Mouse (Mus musculus): ENCODE measurements around the gene Plvap. TPM values are rescaled to one million over a fixed set of nuclear protein-coding genes. Genes with fewer than 3 reads are reported as not detected.

Gene Plvap
- polyA plus RNA-seq, 1 experiment from 2014 or later = 63.7 TPM

GRCm38 (mm10) chr8:71486136-71486529 is 25.4 kb downstream of the Plvap start:
- 5% methylated on average over 7 of the region's 7 CpGs for WGBS
- Histone ChIP-seq H3K27me3 (replicated peaks; ENCODE audit: control insufficient read depth, insufficient read depth, low read length) (no peaks in the 10 kb centered on the region), H3K4me3 (ENCODE audit: low read depth, low read length) (peak overlapping the region; percentile 79), H3K4me1 (replicated peaks; ENCODE audit: control insufficient read depth, insufficient read depth, low read length) (peaks cover 15% of the 10 kb centered on the region), H3K4me2 (ENCODE audit: low read length) (peak overlapping the region; percentile 86), H3K27ac (ENCODE audit: low read depth) (peak overlapping the region; percentile 69; the same call in 1 of the 2 replicates), H3K9me3 (ENCODE audit: control insufficient read depth, low read length) (no peaks in the 10 kb centered on the region), H3K9ac (ENCODE audit: low read length) (no peak overlapping the region), H3K36me3 (ENCODE audit: control insufficient read depth, insufficient read depth, low read length) (peaks cover 14% of the 10 kb centered on the region; the same call in 1 of the 2 replicates)
- ATAC-seq (replicated peaks; ENCODE audit: low FRiP score, low TSS enrichment, low read depth) = no peak
- DNase-seq (ENCODE audit: low spot score) = no peak

GRCm38 (mm10) chr8:71485142-71486135 is 26.1 kb downstream of the Plvap start, which contains the start of gene Ano8:
TSS of gene Ano8 (minus strand) at chr8:71485963.
- peak; percentile 65 for ATAC-seq (replicated peaks; ENCODE audit: low FRiP score, low TSS enrichment, low read depth)
- H3K27ac ChIP-seq (ENCODE audit: low read depth) = peak within 1 kb of the TSS; percentile 69
- H3K9me3 ChIP-seq (ENCODE audit: control insufficient read depth, low read length) = no peaks in the 10 kb centered on the region
- no peaks in the 10 kb centered on the region for H3K27me3 ChIP-seq (replicated peaks; ENCODE audit: control insufficient read depth, insufficient read depth, low read length)
- peak within 1 kb of the TSS; percentile 78 for H3K9ac ChIP-seq (ENCODE audit: low read length)
- WGBS = 5% methylated on average over 55 of the region's 58 CpGs
- peaks cover 11% of the 10 kb centered on the region; the same call in 1 of the 2 replicates for H3K36me3 ChIP-seq (ENCODE audit: control insufficient read depth, insufficient read depth, low read length)
- H3K4me1 ChIP-seq (replicated peaks; ENCODE audit: control insufficient read depth, insufficient read depth, low read length) = peaks cover 15% of the 10 kb centered on the region
- H3K4me2 ChIP-seq (ENCODE audit: low read length) = peak within 1 kb of the TSS; percentile 86
- DNase-seq (ENCODE audit: low spot score) = peak; percentile 88
- H3K4me3 ChIP-seq (ENCODE audit: low read depth, low read length) = peak within 1 kb of the TSS; percentile 79

DNA sequence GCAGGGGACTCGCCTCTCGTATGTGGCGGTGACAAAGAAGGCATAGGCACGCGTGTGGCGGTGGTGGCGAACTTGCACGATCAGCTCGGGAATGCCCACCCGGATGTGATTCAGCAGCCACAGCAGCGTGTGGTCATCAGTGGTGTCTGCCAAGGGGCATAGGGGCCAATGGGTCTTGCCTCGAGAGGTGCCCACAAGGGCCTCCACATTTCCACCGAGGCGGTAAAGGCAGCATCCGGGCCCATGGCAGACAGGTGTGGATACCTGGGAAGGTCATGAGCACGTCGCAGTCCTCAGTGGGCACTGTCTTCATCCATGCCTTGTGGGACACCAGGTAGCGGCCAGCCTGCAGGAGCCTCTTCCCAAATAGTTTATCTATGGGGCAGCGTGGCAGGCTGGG is 26.8 kb downstream of the Plvap start:
- Histone ChIP-seq H3K9ac (ENCODE audit: low read length) (no peak overlapping the region), H3K27ac (ENCODE audit: low read depth) (no peak overlapping the region), H3K9me3 (ENCODE audit: control insufficient read depth, low read length) (no peaks in the 10 kb centered on the region), H3K4me1 (replicated peaks; ENCODE audit: control insufficient read depth, insufficient read depth, low read length) (peaks cover 15% of the 10 kb centered on the region), H3K36me3 (ENCODE audit: control insufficient read depth, insufficient read depth, low read length) (0 out of 2 replicates have a peak, but pooled peaks cover 16% of the 10 kb centered on the region), H3K4me2 (ENCODE audit: low read length) (peak overlapping the region; percentile 86), H3K27me3 (replicated peaks; ENCODE audit: control insufficient read depth, insufficient read depth, low read length) (no peaks in the 10 kb centered on the region), H3K4me3 (ENCODE audit: low read depth, low read length) (no peak overlapping the region)
- WGBS = 92% methylated on average over 19 of the region's 19 CpGs
- ATAC-seq (replicated peaks; ENCODE audit: low FRiP score, low TSS enrichment, low read depth) (no peak), DNase-seq (ENCODE audit: low spot score) (no peak)

DNA sequence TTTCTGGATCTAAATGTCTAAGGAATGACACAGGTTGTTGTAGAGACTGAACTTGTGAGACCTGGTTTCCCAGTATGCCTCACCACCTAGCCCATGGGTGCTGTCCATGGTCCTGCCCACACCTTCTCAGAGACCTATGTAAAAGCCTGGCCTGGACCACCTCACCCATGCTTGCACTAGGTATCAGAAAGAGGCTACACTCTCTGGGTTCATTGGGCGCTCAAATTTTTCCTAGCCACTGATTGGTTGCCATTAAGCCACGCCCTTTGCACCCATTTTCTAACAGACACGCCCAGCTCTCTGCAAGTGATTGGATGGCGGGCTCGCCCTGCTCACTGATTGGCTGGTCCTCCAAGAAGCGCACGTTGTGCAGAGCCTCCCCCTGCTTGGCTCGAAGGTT is 27.6 kb downstream of the Plvap start:
- H3K36me3 ChIP-seq (ENCODE audit: control insufficient read depth, insufficient read depth, low read length) = peaks cover 23% of the 10 kb centered on the region; the same call in 1 of the 2 replicates
- no peak overlapping the region for H3K9ac ChIP-seq (ENCODE audit: low read length)
- H3K27me3 ChIP-seq (replicated peaks; ENCODE audit: control insufficient read depth, insufficient read depth, low read length) = no peaks in the 10 kb centered on the region
- DNase-seq (ENCODE audit: low spot score) (peak; percentile 82), ATAC-seq (replicated peaks; ENCODE audit: low FRiP score, low TSS enrichment, low read depth) (no peak)
- H3K4me3 ChIP-seq (ENCODE audit: low read depth, low read length) = no peak overlapping the region
- no peaks in the 10 kb centered on the region for H3K9me3 ChIP-seq (ENCODE audit: control insufficient read depth, low read length)
- no peak overlapping the region for H3K4me2 ChIP-seq (ENCODE audit: low read length)
- no peak overlapping the region for H3K27ac ChIP-seq (ENCODE audit: low read depth)
- 49% methylated on average over 8 of the region's 8 CpGs for WGBS
- peaks cover 7% of the 10 kb centered on the region; the same call in 1 of the 2 replicates for H3K4me1 ChIP-seq (replicated peaks; ENCODE audit: control insufficient read depth, insufficient read depth, low read length)

DNA sequence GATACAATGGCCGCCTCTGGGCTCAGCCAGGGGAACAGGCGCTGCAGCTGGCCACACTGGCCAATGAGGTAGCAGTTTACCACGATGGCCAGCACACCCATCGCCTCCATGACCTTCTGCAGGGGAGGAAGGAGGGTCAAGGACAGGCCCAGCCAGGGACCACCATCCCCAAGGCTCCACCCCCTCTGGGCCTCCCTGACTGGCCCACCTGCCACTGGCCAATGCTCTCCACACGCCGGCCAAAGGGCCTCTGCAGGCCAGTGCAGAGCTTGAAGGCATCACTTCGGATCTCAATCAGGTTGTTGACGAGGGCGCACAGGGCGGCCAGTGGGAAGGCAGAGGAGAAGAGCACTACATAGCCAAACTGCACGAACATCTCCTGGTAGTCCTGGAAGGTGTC is 32.6 kb downstream of the Plvap start:
- H3K4me2 ChIP-seq (ENCODE audit: low read length) = no peak overlapping the region
- peaks cover 42% of the 10 kb centered on the region for H3K36me3 ChIP-seq (ENCODE audit: control insufficient read depth, insufficient read depth, low read length)
- 89% methylated on average over 11 of the region's 11 CpGs for WGBS

GRCm38 (mm10) chr8:71477196-71477845 is 34.2 kb downstream of the Plvap start:
- peaks cover 10% of the 10 kb centered on the region for H3K4me1 ChIP-seq (replicated peaks; ENCODE audit: control insufficient read depth, insufficient read depth, low read length)
- no peaks in the 10 kb centered on the region for H3K9me3 ChIP-seq (ENCODE audit: control insufficient read depth, low read length)
- H3K4me2 ChIP-seq (ENCODE audit: low read length) = peak overlapping the region; percentile 79
- WGBS = 49% methylated on average over 14 of the region's 14 CpGs
- DNase-seq (ENCODE audit: low spot score) (peak; percentile 58), ATAC-seq (replicated peaks; ENCODE audit: low FRiP score, low TSS enrichment, low read depth) (no peak)
- H3K27me3 ChIP-seq (replicated peaks; ENCODE audit: control insufficient read depth, insufficient read depth, low read length) = no peaks in the 10 kb centered on the region
- H3K36me3 ChIP-seq (ENCODE audit: control insufficient read depth, insufficient read depth, low read length) = peaks cover 55% of the 10 kb centered on the region
- peak overlapping the region; percentile 51; the same call in 1 of the 2 replicates for H3K4me3 ChIP-seq (ENCODE audit: low read depth, low read length)
- no peak overlapping the region for H3K27ac ChIP-seq (ENCODE audit: low read depth)
- H3K9ac ChIP-seq (ENCODE audit: low read length) = peak overlapping the region; percentile 63; the same call in 1 of the 2 replicates

More for the DNA sequence above, 32.6 kb downstream of the Plvap start:
- Histone ChIP-seq H3K27ac (ENCODE audit: low read depth) (no peak overlapping the region), H3K9ac (ENCODE audit: low read length) (no peak overlapping the region), H3K27me3 (replicated peaks; ENCODE audit: control insufficient read depth, insufficient read depth, low read length) (no peaks in the 10 kb centered on the region), H3K4me3 (ENCODE audit: low read depth, low read length) (no peak overlapping the region), H3K9me3 (ENCODE audit: control insufficient read depth, low read length) (no peaks in the 10 kb centered on the region), H3K4me1 (replicated peaks; ENCODE audit: control insufficient read depth, insufficient read depth, low read length) (peaks cover 10% of the 10 kb centered on the region)
- ATAC-seq (replicated peaks; ENCODE audit: low FRiP score, low TSS enrichment, low read depth) (no peak), DNase-seq (ENCODE audit: low spot score) (no peak)

GRCm38 (mm10) chr8:71476099-71476940 is 35.2 kb downstream of the Plvap start:
- Histone ChIP-seq H3K4me1 (replicated peaks; ENCODE audit: control insufficient read depth, insufficient read depth, low read length) (peaks cover 10% of the 10 kb centered on the region), H3K27me3 (replicated peaks; ENCODE audit: control insufficient read depth, insufficient read depth, low read length) (no peaks in the 10 kb centered on the region), H3K4me3 (ENCODE audit: low read depth, low read length) (peak overlapping the region; percentile 51), H3K9me3 (ENCODE audit: control insufficient read depth, low read length) (no peaks in the 10 kb centered on the region), H3K4me2 (ENCODE audit: low read length) (peak overlapping the region; percentile 79), H3K9ac (ENCODE audit: low read length) (peak overlapping the region; percentile 63), H3K27ac (ENCODE audit: low read depth) (peak overlapping the region; percentile 78), H3K36me3 (ENCODE audit: control insufficient read depth, insufficient read depth, low read length) (peaks cover 62% of the 10 kb centered on the region)
- DNase-seq (ENCODE audit: low spot score) = peak; percentile 91
- peak; percentile 73 for ATAC-seq (replicated peaks; ENCODE audit: low FRiP score, low TSS enrichment, low read depth)
- 1% methylated on average over 106 of the region's 121 CpGs for WGBS

- H3K4me2 ChIP-seq (ENCODE audit: low read length) = peak overlapping the region; percentile 79
- H3K4me1 ChIP-seq (replicated peaks; ENCODE audit: control insufficient read depth, insufficient read depth, low read length) = peaks cover 10% of the 10 kb centered on the region
- peaks cover 66% of the 10 kb centered on the region for H3K36me3 ChIP-seq (ENCODE audit: control insufficient read depth, insufficient read depth, low read length)
- peak; percentile 60 for DNase-seq (ENCODE audit: low spot score)
- H3K9ac ChIP-seq (ENCODE audit: low read length) = peak overlapping the region; percentile 63
- 0 out of 2 replicates have a peak, but pooled peaks have one; percentile 24 for ATAC-seq (replicated peaks; ENCODE audit: low FRiP score, low TSS enrichment, low read depth)
- 24% methylated on average over 4 of the region's 4 CpGs for WGBS
- H3K27ac ChIP-seq (ENCODE audit: low read depth) = no peak overlapping the region
- no peaks in the 10 kb centered on the region for H3K9me3 ChIP-seq (ENCODE audit: control insufficient read depth, low read length)
- no peaks in the 10 kb centered on the region for H3K27me3 ChIP-seq (replicated peaks; ENCODE audit: control insufficient read depth, insufficient read depth, low read length)
- H3K4me3 ChIP-seq (ENCODE audit: low read depth, low read length) = peak overlapping the region; percentile 51
These were observed 35.9 kb downstream of the Plvap start for GRCm38 (mm10) chr8:71475702-71476075.

All from intestine, embryonic 14.5 days (tissue).